Mouse (Mus musculus): Measurements from ENCODE around the gene Slc6a5. TPM values are rescaled to one million over a fixed set of nuclear protein-coding genes. Genes with fewer than 3 reads are reported as not detected.

Slc6a5 gene
- polyA plus RNA-seq, 1 experiment from 2014 or later: not detected

Other genes with a start within 250 kb of the Slc6a5 start
- gene Htatip2, start 151.0 kb upstream of the Slc6a5 start, polyA plus RNA-seq (2015; fragmentation: Nextera tagmentation; extraction: Ambion mirVana): 1.7 and 2.3 TPM in 2 replicates
- 47.6 and 53.3 TPM in 2 replicates for gene Prmt3, start 131.8 kb upstream of the Slc6a5 start, polyA plus RNA-seq (2015; fragmentation: Nextera tagmentation; extraction: Ambion mirVana)
- gene Nell1, start 64.7 kb downstream of the Slc6a5 start, polyA plus RNA-seq (2015; fragmentation: Nextera tagmentation; extraction: Ambion mirVana): 2.9 and 4.2 TPM in 2 replicates